Mouse (Mus musculus): ENCODE measurements around the gene Trappc2l. TPM values are rescaled to one million over a fixed set of nuclear protein-coding genes. Genes with fewer than 3 reads are reported as not detected.
A peak's percentile ranks its signal among the peaks of the same experiment; 100 is the strongest.

Gene Trappc2l
- polyA plus RNA-seq, 1 experiment, result 70.2 TPM

DNA sequence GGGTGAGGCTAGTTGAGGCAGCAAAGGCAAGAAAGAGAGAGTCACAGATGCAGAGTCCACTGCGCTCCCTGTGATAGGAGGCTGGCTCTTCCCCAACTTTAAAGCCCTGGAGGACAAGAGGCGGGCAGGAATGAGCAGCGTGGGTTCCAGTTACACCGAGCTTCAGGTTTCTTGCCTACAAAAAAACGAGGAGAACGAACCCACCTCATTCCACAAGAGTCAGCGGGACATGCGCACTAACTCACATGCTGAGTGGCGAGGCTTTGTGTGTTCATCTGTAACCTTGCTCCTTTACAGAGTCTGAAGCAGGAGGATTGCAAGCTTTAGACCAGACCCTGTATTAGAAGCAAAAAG lies 47.3 kb downstream of the Trappc2l start:
- Histone ChIP-seq H3K4me3 (ENCODE audit: insufficient read depth, poor library complexity, severe bottlenecking) (no peak overlapping the region), H3ac (ENCODE audit: control insufficient read depth, insufficient read length, low read depth) (no peak overlapping the region), H3K79me3 (ENCODE audit: low read depth) (no peaks in the 10 kb centered on the region), H3K79me2 (ENCODE audit: control insufficient read depth, insufficient read depth) (no peaks in the 10 kb centered on the region), H3K36me3 (ENCODE audit: control insufficient read depth, insufficient read depth) (no peaks in the 10 kb centered on the region), H3K27me3 (ENCODE audit: control insufficient read depth, insufficient read depth, insufficient read length) (peaks cover 3% of the 10 kb centered on the region)
- TF ChIP-seq CEBPB (IDR thresholded peaks at IDR 0.05; ENCODE audit: low read depth), result no peak

DNA sequence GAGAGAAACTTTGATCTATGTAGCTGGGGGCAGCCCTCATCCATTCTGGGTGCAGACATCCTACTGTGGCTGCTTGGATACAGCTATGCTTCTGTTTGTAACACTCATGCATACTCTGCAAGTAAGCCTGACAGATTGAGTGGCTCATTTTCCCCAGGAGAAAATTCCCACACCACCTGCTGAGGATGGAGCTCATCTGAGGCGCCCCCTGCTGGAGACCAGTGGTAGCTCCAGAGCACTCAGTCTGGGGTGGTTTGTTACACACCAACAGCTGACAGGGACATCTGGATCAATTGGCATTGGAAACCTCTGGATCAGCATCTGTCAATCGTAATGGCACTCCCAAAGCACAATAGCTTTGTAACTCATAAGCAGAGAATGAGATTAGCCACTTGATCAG lies 48.6 kb downstream of the Trappc2l start:
- Histone ChIP-seq H3K36me3 (ENCODE audit: control insufficient read depth, insufficient read depth) (no peaks in the 10 kb centered on the region), H3K79me3 (ENCODE audit: low read depth) (no peaks in the 10 kb centered on the region), H3K4me3 (ENCODE audit: insufficient read depth, poor library complexity, severe bottlenecking) (no peak overlapping the region), H3K79me2 (ENCODE audit: control insufficient read depth, insufficient read depth) (no peaks in the 10 kb centered on the region), H3K27me3 (ENCODE audit: control insufficient read depth, insufficient read depth, insufficient read length) (peaks cover 7% of the 10 kb centered on the region), H3ac (ENCODE audit: control insufficient read depth, insufficient read length, low read depth) (no peak overlapping the region)
- peak; percentile 25 for TF ChIP-seq CTCF (IDR thresholded peaks at IDR 0.05; ENCODE audit: control insufficient read depth, insufficient read depth, insufficient read length)
- no peak for TF ChIP-seq MYOD1 (IDR thresholded peaks at IDR 0.05; ENCODE audit: control insufficient read depth, insufficient read length, low read depth)

DNA sequence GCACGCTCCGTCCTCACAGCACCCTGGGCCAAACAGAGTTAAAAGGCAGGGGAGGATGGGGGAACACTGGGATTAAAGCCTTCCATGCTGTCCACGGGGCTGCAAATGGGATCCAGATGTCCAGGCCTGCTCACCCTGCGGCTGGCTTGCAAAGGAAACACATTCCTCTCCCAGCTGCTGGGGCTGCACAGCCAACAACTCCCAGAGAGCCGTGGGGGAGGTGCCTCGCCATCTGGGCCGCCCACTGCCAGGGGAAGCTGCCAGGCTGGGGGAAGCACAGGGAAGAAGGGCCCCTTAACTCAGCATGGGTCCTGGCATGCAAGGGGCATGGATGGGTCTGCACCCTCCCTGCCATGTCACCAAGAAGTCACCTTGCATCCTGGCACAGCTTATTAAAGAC lies 49.7 kb downstream of the Trappc2l start:
- H3K79me2 ChIP-seq (ENCODE audit: control insufficient read depth, insufficient read depth), result no peaks in the 10 kb centered on the region
- TF ChIP-seq FOSL1 (IDR thresholded peaks at IDR 0.05; ENCODE audit: insufficient read depth, low read length, poor library complexity, severe bottlenecking), result no peak
- TF ChIP-seq MYOD1 (IDR thresholded peaks at IDR 0.05; ENCODE audit: control insufficient read depth, insufficient read length, low read depth), result peak; percentile 54
- peak; percentile 32 for TF ChIP-seq MAX (IDR thresholded peaks at IDR 0.05)
- no peak overlapping the region for H3K4me3 ChIP-seq (ENCODE audit: insufficient read depth, poor library complexity, severe bottlenecking)

DNA sequence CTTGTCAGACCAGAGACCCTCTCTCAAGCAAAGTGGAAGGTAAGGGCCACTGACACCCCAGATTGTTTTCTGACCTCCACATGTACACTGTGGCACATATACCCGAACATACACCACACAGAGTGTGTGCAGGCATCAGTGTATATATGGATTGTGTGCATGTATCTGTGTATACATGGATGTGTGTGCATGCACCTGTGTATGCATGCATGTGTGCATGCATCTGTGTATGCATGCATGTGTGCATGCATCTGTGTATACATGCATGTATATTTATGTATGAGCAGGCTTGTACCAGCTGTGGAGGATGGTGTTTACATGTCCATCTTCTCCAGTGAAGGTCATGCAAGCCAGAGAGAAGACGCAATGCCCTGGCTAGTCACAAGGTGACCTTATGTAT lies 50.5 kb downstream of the Trappc2l start:
- H3K27me3 ChIP-seq (ENCODE audit: control insufficient read depth, insufficient read depth, insufficient read length), result peaks cover 12% of the 10 kb centered on the region
- H3K79me3 ChIP-seq (ENCODE audit: low read depth), result no peaks in the 10 kb centered on the region
- no peaks in the 10 kb centered on the region for H3K36me3 ChIP-seq (ENCODE audit: control insufficient read depth, insufficient read depth)
- no peak overlapping the region for H3ac ChIP-seq (ENCODE audit: control insufficient read depth, insufficient read length, low read depth)
- H3K4me3 ChIP-seq (ENCODE audit: insufficient read depth, poor library complexity, severe bottlenecking), result no peak overlapping the region
- TF ChIP-seq USF1 (IDR thresholded peaks at IDR 0.05; ENCODE audit: low read depth), result no peak
- no peak for TF ChIP-seq MYOD1 (IDR thresholded peaks at IDR 0.05; ENCODE audit: control insufficient read depth, insufficient read length, low read depth)
- no peak for TF ChIP-seq MAX (IDR thresholded peaks at IDR 0.05)
- TF ChIP-seq FOSL1 (IDR thresholded peaks at IDR 0.05; ENCODE audit: insufficient read depth, low read length, poor library complexity, severe bottlenecking), result no peak
- TF ChIP-seq MYOG (IDR thresholded peaks at IDR 0.05; ENCODE audit: control insufficient read depth, extremely low read depth, insufficient read length), result no peak
- TF ChIP-seq CTCF (IDR thresholded peaks at IDR 0.05; ENCODE audit: control insufficient read depth, insufficient read depth, insufficient read length), result no peak
- TF ChIP-seq CEBPB (IDR thresholded peaks at IDR 0.05; ENCODE audit: low read depth), result no peak
- H3K79me2 ChIP-seq (ENCODE audit: control insufficient read depth, insufficient read depth), result no peaks in the 10 kb centered on the region

More for the DNA sequence above, 49.7 kb downstream of the Trappc2l start:
- Histone ChIP-seq H3K27me3 (ENCODE audit: control insufficient read depth, insufficient read depth, insufficient read length) (peaks cover 7% of the 10 kb centered on the region), H3K79me3 (ENCODE audit: low read depth) (no peaks in the 10 kb centered on the region), H3K36me3 (ENCODE audit: control insufficient read depth, insufficient read depth) (no peaks in the 10 kb centered on the region), H3ac (ENCODE audit: control insufficient read depth, insufficient read length, low read depth) (no peak overlapping the region)

DNA sequence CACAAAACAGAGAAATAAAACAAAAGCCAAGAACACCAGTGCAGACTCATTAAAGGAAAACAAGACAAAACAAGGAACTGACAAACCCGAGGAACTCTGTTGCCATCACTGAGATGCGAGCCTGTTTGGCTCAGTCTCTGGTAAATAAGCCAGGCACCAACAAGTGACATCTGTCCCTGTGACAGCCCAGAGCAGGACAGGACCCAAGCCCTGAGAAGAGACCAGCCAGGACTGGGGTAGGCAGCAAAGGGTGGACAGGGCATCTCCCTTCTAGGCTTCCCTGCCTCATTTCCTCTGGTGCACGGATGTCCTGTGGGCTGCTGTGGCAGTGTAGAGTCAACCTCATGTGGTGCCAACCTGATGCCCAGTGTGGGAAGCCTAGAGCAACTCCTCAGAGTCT lies 51.7 kb downstream of the Trappc2l start:
- no peak for TF ChIP-seq FOSL1 (IDR thresholded peaks at IDR 0.05; ENCODE audit: insufficient read depth, low read length, poor library complexity, severe bottlenecking)
- no peak for TF ChIP-seq CTCF (IDR thresholded peaks at IDR 0.05; ENCODE audit: control insufficient read depth, insufficient read depth, insufficient read length)
- no peak for TF ChIP-seq CEBPB (IDR thresholded peaks at IDR 0.05; ENCODE audit: low read depth)
- no peak for TF ChIP-seq USF1 (IDR thresholded peaks at IDR 0.05; ENCODE audit: low read depth)
- no peak for TF ChIP-seq MYOG (IDR thresholded peaks at IDR 0.05; ENCODE audit: control insufficient read depth, extremely low read depth, insufficient read length)
- TF ChIP-seq MYOD1 (IDR thresholded peaks at IDR 0.05; ENCODE audit: control insufficient read depth, insufficient read length, low read depth), result no peak
- TF ChIP-seq MAX (IDR thresholded peaks at IDR 0.05), result no peak
- Histone ChIP-seq H3K79me3 (ENCODE audit: low read depth) (no peaks in the 10 kb centered on the region), H3ac (ENCODE audit: control insufficient read depth, insufficient read length, low read depth) (no peak overlapping the region), H3K79me2 (ENCODE audit: control insufficient read depth, insufficient read depth) (no peaks in the 10 kb centered on the region), H3K27me3 (ENCODE audit: control insufficient read depth, insufficient read depth, insufficient read length) (peaks cover 16% of the 10 kb centered on the region), H3K36me3 (ENCODE audit: control insufficient read depth, insufficient read depth) (no peaks in the 10 kb centered on the region), H3K4me3 (ENCODE audit: insufficient read depth, poor library complexity, severe bottlenecking) (no peak overlapping the region)

DNA sequence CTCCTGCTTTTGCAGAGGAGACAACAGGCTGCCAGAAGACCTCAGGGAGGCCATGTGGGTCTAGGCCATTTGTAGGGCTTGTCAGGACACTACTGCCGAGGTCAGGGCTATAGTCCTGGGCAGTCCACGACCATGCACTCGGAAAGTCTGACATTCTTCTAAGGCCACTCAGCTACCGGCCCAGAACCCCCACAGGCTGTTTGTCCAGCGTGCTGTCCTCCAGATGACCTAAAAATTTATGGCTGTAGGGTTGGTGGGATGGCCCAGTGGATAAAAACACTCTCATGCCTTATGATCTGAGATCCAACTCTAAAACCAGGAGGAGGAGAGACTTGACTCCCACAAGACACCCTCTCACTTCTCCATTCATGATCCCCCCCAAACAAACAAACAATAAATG lies 52.2 kb downstream of the Trappc2l start:
- H3K4me3 ChIP-seq (ENCODE audit: insufficient read depth, poor library complexity, severe bottlenecking), result no peak overlapping the region
- peaks cover 19% of the 10 kb centered on the region for H3K27me3 ChIP-seq (ENCODE audit: control insufficient read depth, insufficient read depth, insufficient read length)
- TF ChIP-seq MYOD1 (IDR thresholded peaks at IDR 0.05; ENCODE audit: control insufficient read depth, insufficient read length, low read depth) (no peak), FOSL1 (IDR thresholded peaks at IDR 0.05; ENCODE audit: insufficient read depth, low read length, poor library complexity, severe bottlenecking) (no peak), CTCF (IDR thresholded peaks at IDR 0.05; ENCODE audit: control insufficient read depth, insufficient read depth, insufficient read length) (no peak), USF1 (IDR thresholded peaks at IDR 0.05; ENCODE audit: low read depth) (no peak), MAX (IDR thresholded peaks at IDR 0.05) (no peak), CEBPB (IDR thresholded peaks at IDR 0.05; ENCODE audit: low read depth) (no peak), MYOG (IDR thresholded peaks at IDR 0.05; ENCODE audit: control insufficient read depth, extremely low read depth, insufficient read length) (no peak)
- no peaks in the 10 kb centered on the region for H3K36me3 ChIP-seq (ENCODE audit: control insufficient read depth, insufficient read depth)
- H3K79me3 ChIP-seq (ENCODE audit: low read depth), result no peaks in the 10 kb centered on the region
- no peak overlapping the region for H3ac ChIP-seq (ENCODE audit: control insufficient read depth, insufficient read length, low read depth)
- H3K79me2 ChIP-seq (ENCODE audit: control insufficient read depth, insufficient read depth), result no peaks in the 10 kb centered on the region

Measured in C2C12 (cell line).